Comparison of ENCODE assay signal across 8 mouse cellular contexts in the genomic region with DNA sequence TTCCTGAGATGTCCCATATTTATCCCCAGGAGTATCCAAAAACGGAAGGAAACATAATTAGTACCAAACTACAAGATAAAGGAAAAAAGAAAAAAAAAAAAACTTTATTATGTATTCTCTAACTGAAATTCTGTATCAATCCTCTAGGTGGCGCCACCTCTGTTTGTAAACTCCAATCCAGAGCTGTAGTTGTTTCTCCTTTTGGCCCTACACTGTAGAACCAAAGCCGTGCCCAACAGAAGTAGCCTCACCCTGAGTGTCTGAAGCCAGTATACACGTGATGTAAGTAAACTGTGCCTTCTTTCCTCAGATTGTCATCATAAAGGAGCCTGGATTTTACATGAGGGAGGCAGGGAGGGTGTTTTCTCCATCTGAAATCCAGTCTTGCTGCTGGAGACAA.
A peak's percentile ranks its signal among the peaks of the same experiment; 100 is the strongest.
DNase-seq lines count a peak whose midpoint lies in the region; ATAC-seq lines count a peak whose summit lies in the region.

No protein-coding gene starts in this region.

- peak; percentile 7 for DNase-seq in gastrocnemius, postnatal 14 days
- DNase-seq in gastrocnemius, postnatal 36 days, result no peak
- DNase-seq in neural tube, embryonic 11.5 days (ENCODE audit: low spot score), result peak; percentile 34
- no peak for DNase-seq in neural tube, embryonic 10.5 days (ENCODE audit: extremely low spot score, low spot score)
- DNase-seq in adipocyte (ENCODE audit: low spot score), result no peak

- H3K36me3 ChIP-seq in neural tube, embryonic 11.5 days (ENCODE audit: control insufficient read depth, insufficient read depth, low read length), result no peaks in the 10 kb centered on the region
- no peaks in the 10 kb centered on the region for H3K36me3 ChIP-seq in forebrain, embryonic 13.5 days (ENCODE audit: poor library complexity, severe bottlenecking)
- H3K36me3 ChIP-seq in neural tube, embryonic 15.5 days, result no peaks in the 10 kb centered on the region

- ATAC-seq in neural tube, embryonic 11.5 days (ENCODE audit: insufficient read depth, low FRiP score, low TSS enrichment), result no peak
- peak; percentile 76 for ATAC-seq in forebrain, embryonic 13.5 days
- 0 out of 2 replicates have a peak, but pooled peaks have one; percentile 63 for ATAC-seq in neural tube, embryonic 15.5 days (ENCODE audit: low FRiP score)
- ATAC-seq in inflammation-experienced regulatory T-cells, adult 6 months, result no peak

- H3K4me3 ChIP-seq in neural tube, embryonic 11.5 days (ENCODE audit: low read depth, low read length), result no peak overlapping the region
- H3K4me3 ChIP-seq in forebrain, embryonic 13.5 days, result no peak overlapping the region
- H3K4me3 ChIP-seq in neural tube, embryonic 15.5 days (replicated peaks), result no peak overlapping the region

- H3K27me3 ChIP-seq in neural tube, embryonic 11.5 days (ENCODE audit: control insufficient read depth, insufficient read depth, low read length), result no peaks in the 10 kb centered on the region
- H3K27me3 ChIP-seq in forebrain, embryonic 13.5 days, result no peaks in the 10 kb centered on the region
- H3K27me3 ChIP-seq in neural tube, embryonic 15.5 days (replicated peaks), result no peaks in the 10 kb centered on the region

- H3K4me2 ChIP-seq in neural tube, embryonic 11.5 days (ENCODE audit: low read depth), result no peak overlapping the region
- H3K4me2 ChIP-seq in forebrain, embryonic 13.5 days, result no peak overlapping the region
- no peak overlapping the region for H3K4me2 ChIP-seq in neural tube, embryonic 15.5 days

- H3K9me3 ChIP-seq in neural tube, embryonic 11.5 days (ENCODE audit: control insufficient read depth, low read length), result no peaks in the 10 kb centered on the region
- H3K9me3 ChIP-seq in forebrain, embryonic 13.5 days (replicated peaks), result no peaks in the 10 kb centered on the region
- H3K9me3 ChIP-seq in neural tube, embryonic 15.5 days (replicated peaks), result no peaks in the 10 kb centered on the region

- no peak overlapping the region for H3K9ac ChIP-seq in neural tube, embryonic 11.5 days (ENCODE audit: low read length)
- no peak overlapping the region for H3K9ac ChIP-seq in forebrain, embryonic 13.5 days
- H3K9ac ChIP-seq in neural tube, embryonic 15.5 days (replicated peaks), result no peak overlapping the region

- intact Hi-C loops in gastrocnemius, postnatal 14 days (cut with DNase I; ENCODE audit: low total_unique reads), result loop anchor here (10.0 kb wide), 1 partner anchor 1316 kb away; the partner anchor contains the start of gene Robo2
- intact Hi-C loops in gastrocnemius, postnatal 36 days (cut with DNase I), result no loop called here

- 24% methylated on average over 4 of the region's 4 CpGs for WGBS in neural tube, embryonic 11.5 days
- 17% methylated on average over 4 of the region's 4 CpGs for WGBS in forebrain, embryonic 13.5 days
- WGBS in neural tube, embryonic 15.5 days, result 16% methylated on average over 4 of the region's 4 CpGs

- no peak overlapping the region for H3K27ac ChIP-seq in neural tube, embryonic 11.5 days (ENCODE audit: low read depth, low read length)
- no peak overlapping the region for H3K27ac ChIP-seq in forebrain, embryonic 13.5 days
- H3K27ac ChIP-seq in neural tube, embryonic 15.5 days (replicated peaks), result no peak overlapping the region

- H3K4me1 ChIP-seq in neural tube, embryonic 11.5 days (ENCODE audit: control insufficient read depth, insufficient read depth, low read length), result peaks cover 10% of the 10 kb centered on the region
- H3K4me1 ChIP-seq in forebrain, embryonic 13.5 days, result peaks cover 11% of the 10 kb centered on the region; the same call in 1 of the 2 replicates
- H3K4me1 ChIP-seq in neural tube, embryonic 15.5 days, result peaks cover 9% of the 10 kb centered on the region

Comparison
In these comparisons a context has a peak if more than half of its experiments do, and no peak if none do; other contexts are left out.
1. DNase-seq: peak in gastrocnemius, postnatal 14 days (single experiment) and neural tube, embryonic 11.5 days (single experiment); none in gastrocnemius, postnatal 36 days (0 of 2), neural tube, embryonic 10.5 days (single experiment) and adipocyte (single experiment).
2. ATAC-seq: peak in forebrain, embryonic 13.5 days (single experiment) and neural tube, embryonic 15.5 days (single experiment); none in neural tube, embryonic 11.5 days (single experiment) and inflammation-experienced regulatory T-cells, adult 6 months (single experiment).